9 mouse cellular contexts compared by ENCODE assay signal in genomic region chr6:118099311-118099802, GRCm38 (mm10). TPM values are rescaled to one million over a fixed set of nuclear protein-coding genes. Genes with fewer than 3 reads are reported as not detected.
DNase-seq lines count a peak whose midpoint lies in the region; ATAC-seq and TF ChIP-seq lines count a peak whose summit lies in the region.
"Had no signal": no experiment of that assay in that cellular context is flagged by ENCODE, and none has a peak within 500 bp of the region (broad histone marks: within the 10 kb centered on the region; RNA-seq: fewer than 3 reads in every experiment).

No protein-coding gene starts in this region.

- H3K9ac ChIP-seq in intestine, postnatal 0 days (ENCODE audit: low read depth, low read length), result no peak overlapping the region
- no peak overlapping the region for H3K9ac ChIP-seq in midbrain, embryonic 16.5 days (ENCODE audit: low read depth, low read length)
- H3K9ac ChIP-seq: neural tube, embryonic 13.5 days had no signal

- H3K36me3 ChIP-seq in intestine, postnatal 0 days (ENCODE audit: control insufficient read depth, insufficient read depth), result no peaks in the 10 kb centered on the region
- H3K36me3 ChIP-seq in midbrain, embryonic 16.5 days (ENCODE audit: control insufficient read depth, insufficient read depth, low read length), result no peaks in the 10 kb centered on the region
- H3K36me3 ChIP-seq: neural tube, embryonic 13.5 days had no signal

- no peaks in the 10 kb centered on the region for H3K9me3 ChIP-seq in intestine, postnatal 0 days (ENCODE audit: control insufficient read depth)
- no peaks in the 10 kb centered on the region for H3K9me3 ChIP-seq in midbrain, embryonic 16.5 days (replicated peaks; ENCODE audit: control insufficient read depth, low read length, poor library complexity, severe bottlenecking)
- H3K9me3 ChIP-seq: neural tube, embryonic 13.5 days had no signal

- H3K4me3 ChIP-seq in intestine, postnatal 0 days (ENCODE audit: low read depth, low read length), result no peak overlapping the region
- no peak overlapping the region for H3K4me3 ChIP-seq in midbrain, embryonic 16.5 days (ENCODE audit: low read depth, low read length)
- H3K4me3 ChIP-seq: neural tube, embryonic 13.5 days had no signal

- H3K4me2 ChIP-seq in intestine, postnatal 0 days (replicated peaks; ENCODE audit: low read depth), result no peak overlapping the region
- H3K4me2 ChIP-seq in midbrain, embryonic 16.5 days (ENCODE audit: low read length), result no peak overlapping the region
- H3K4me2 ChIP-seq: neural tube, embryonic 13.5 days had no signal

- 23% methylated on average over 2 of the region's 2 CpGs for WGBS in intestine, postnatal 0 days
- 45% methylated on average over 2 of the region's 2 CpGs for WGBS in midbrain, embryonic 16.5 days

- no peaks in the 10 kb centered on the region for H3K4me1 ChIP-seq in intestine, postnatal 0 days (replicated peaks; ENCODE audit: control insufficient read depth, insufficient read depth, low read length)
- H3K4me1 ChIP-seq in midbrain, embryonic 16.5 days (ENCODE audit: control insufficient read depth, insufficient read depth, low read length), result no peaks in the 10 kb centered on the region
- H3K4me1 ChIP-seq: neural tube, embryonic 13.5 days had no signal

- peak; percentile 46 to 48 for DNase-seq in frontal cortex, postnatal 36 days (ENCODE audit: low spot score in 2 of 2)
- DNase-seq in frontal cortex, postnatal 10 days (ENCODE audit: low spot score in 2 of 2), result no peak
- peak; percentile 48 for DNase-seq in A20 (ENCODE audit: low read depth, low spot score)
- peak; percentile 77 for DNase-seq in cerebellum, adult 11-12 months
- DNase-seq in thymus, postnatal 0 days (ENCODE audit: low spot score), result no peak
- no peak for DNase-seq in thymus, postnatal 36 days

- H3K27ac ChIP-seq in intestine, postnatal 0 days (ENCODE audit: low read depth, low read length), result no peak overlapping the region
- H3K27ac ChIP-seq in midbrain, embryonic 16.5 days (ENCODE audit: low read length), result no peak overlapping the region
- H3K27ac ChIP-seq: neural tube, embryonic 13.5 days had no signal

- ATAC-seq in intestine, postnatal 0 days, result no peak
- ATAC-seq in midbrain, embryonic 16.5 days, result peak; percentile 51; the same call in 1 of the 2 replicates

- TF ChIP-seq CTCF in intestine, postnatal 0 days (IDR thresholded peaks at IDR 0.05; ENCODE audit: low read depth), result peak; percentile 62

- H3K27me3 ChIP-seq in intestine, postnatal 0 days (replicated peaks; ENCODE audit: control insufficient read depth, insufficient read depth, low read length), result no peaks in the 10 kb centered on the region
- no peaks in the 10 kb centered on the region for H3K27me3 ChIP-seq in midbrain, embryonic 16.5 days (ENCODE audit: control insufficient read depth, insufficient read depth, low read depth, low read length)
- H3K27me3 ChIP-seq: neural tube, embryonic 13.5 days had no signal

RNA-seq across cellular contexts. Expression of gene Csgalnact2, which starts 39.6 kb away (rescaled TPM):
- 7.0 and 8.0 TPM in 2 replicates for polyA plus RNA-seq in intestine, postnatal 0 days (2015; fragmentation: Nextera tagmentation; extraction: Ambion mirVana)
- polyA plus RNA-seq in midbrain, embryonic 16.5 days (2015; fragmentation: Nextera tagmentation; extraction: Ambion mirVana), result 10.4 and 11.8 TPM in 2 replicates
- 13.4 and 14.9 TPM in 2 replicates for polyA plus RNA-seq in thymus, postnatal 0 days (2015; fragmentation: Nextera tagmentation; extraction: Ambion mirVana)

Comparison
In these comparisons a context has a peak if more than half of its experiments do, and no peak if none do; other contexts are left out.
1. DNase-seq: peak in frontal cortex, postnatal 36 days (2 of 2), A20 (single experiment) and cerebellum, adult 11-12 months (single experiment); none in frontal cortex, postnatal 10 days (0 of 2), thymus, postnatal 0 days (single experiment) and thymus, postnatal 36 days (0 of 2).